Mouse (Mus musculus): ENCODE measurements around the gene Rbp4.

Rbp4 gene

GRCm38 (mm10) chr19:38091512-38091985 lies 33.5 kb downstream of the Rbp4 start:
- no peak for DNase-seq (ENCODE audit: low spot score in 2 of 2)

GRCm38 (mm10) chr19:38089358-38089757 lies 35.7 kb downstream of the Rbp4 start:
- DNase-seq (ENCODE audit: low spot score in 2 of 2), result no peak

- DNase-seq (ENCODE audit: low spot score in 2 of 2), result no peak
Measured at GRCm38 (mm10) chr19:38086948-38087551, 38.0 kb downstream of the Rbp4 start.

GRCm38 (mm10) chr19:38085841-38086240 lies 39.2 kb downstream of the Rbp4 start:
- no peak for DNase-seq (ENCODE audit: low spot score in 2 of 2)

- no peak for DNase-seq (ENCODE audit: low spot score in 2 of 2)
Measured at GRCm38 (mm10) chr19:38082931-38083525, 42.1 kb downstream of the Rbp4 start.

- DNase-seq (ENCODE audit: low spot score in 2 of 2), result no peak
Measured at GRCm38 (mm10) chr19:38081361-38081760, 43.7 kb downstream of the Rbp4 start.

GRCm38 (mm10) chr19:38077851-38078540 lies 47.1 kb downstream of the Rbp4 start:
- no peak for DNase-seq (ENCODE audit: low spot score in 2 of 2)

- no peak for DNase-seq (ENCODE audit: low spot score in 2 of 2)
Measured at GRCm38 (mm10) chr19:38076251-38076650, 48.8 kb downstream of the Rbp4 start.

- DNase-seq (ENCODE audit: low spot score in 2 of 2), result no peak
Measured at GRCm38 (mm10) chr19:38075051-38075450, 50.0 kb downstream of the Rbp4 start.

GRCm38 (mm10) chr19:38073226-38073625 lies 51.9 kb downstream of the Rbp4 start:
- no peak for DNase-seq (ENCODE audit: low spot score in 2 of 2)

Data from thymus, postnatal 10 days (tissue).